Mouse (Mus musculus) gastrocnemius, adult 2 months (tissue): ENCODE results near the gene Hectd3. TPM values are rescaled to one million over a fixed set of nuclear protein-coding genes. Genes with fewer than 3 reads are reported as not detected.

Experiments used
- DNase-seq: peaks from one replicate; pipeline ENCODE4 v3.0.0; 2022
- H3K27ac ChIP-seq: fragments of 200-600 bp; 2 replicates; pipeline ENCODE4 v1.8.1; 2022; ENCODE audit warnings: mild to moderate bottlenecking
- H3K4me3 ChIP-seq: fragments of 200-600 bp; 2 replicates; pipeline ENCODE4 v1.8.1; 2022; ENCODE audit warnings: mild to moderate bottlenecking, moderate library complexity
- CTCF ChIP-seq: fragments of 200-600 bp; IDR thresholded peaks from 2 replicates; pipeline ENCODE4 v1.8.1; 2022; ENCODE audit warnings: antibody characterized with exemption, mild to moderate bottlenecking, moderate library complexity
- intact Hi-C: fragments of 180-260 bp; cut with DNase I; formaldehyde crosslinking; loops from one replicate; pipeline ENCODE4 v1.15.1; 2025
- total RNA-seq, 2 experiments: library from RNA; stranded (reverse); gene quantifications; 2 replicates each; pipeline ENCODE4 v1.2.3; 2021

Gene Hectd3
- total RNA-seq, 2 experiments from 2014 or later, result 13.8 to 15.3 TPM

GRCm38 (mm10) chr4:117019206-117020134 is 24.4 kb downstream of the Hectd3 start, which contains the start of gene Eif2b3:
TSS of gene Eif2b3 (plus strand) at chr4:117019402.
- TF ChIP-seq CTCF, result 0 out of 2 replicates have a peak, but pooled peaks have one; percentile 4
- DNase-seq, result peak; percentile 94
- intact Hi-C loops, result loop anchor here (5.0 kb wide), 1 partner anchor 103 kb away; no protein-coding TSS in a partner anchor
- peak within 1 kb of the TSS; percentile 94 for H3K27ac ChIP-seq
- peak within 1 kb of the TSS; percentile 91 for H3K4me3 ChIP-seq

GRCm38 (mm10) chr4:117023469-117023868 is 28.4 kb downstream of the Hectd3 start:
- H3K27ac ChIP-seq, result no peak overlapping the region
- DNase-seq, result no peak
- intact Hi-C loops, result no loop called here
- H3K4me3 ChIP-seq, result no peak overlapping the region
- no peak for TF ChIP-seq CTCF

GRCm38 (mm10) chr4:117031105-117031504 is 36.0 kb downstream of the Hectd3 start:
- intact Hi-C loops, result no loop called here
- no peak overlapping the region for H3K27ac ChIP-seq
- DNase-seq, result no peak

GRCm38 (mm10) chr4:117039925-117040687 is 45.0 kb downstream of the Hectd3 start:
- Histone ChIP-seq H3K27ac (peak overlapping the region; percentile 77), H3K4me3 (no peak overlapping the region)
- TF ChIP-seq CTCF, result no peak
- intact Hi-C loops, result no loop called here
- DNase-seq, result peak; percentile 53

More at GRCm38 (mm10) chr4:117031105-117031504, 36.0 kb downstream of the Hectd3 start:
- TF ChIP-seq CTCF, result peak; percentile 25
- no peak overlapping the region for H3K4me3 ChIP-seq

- no peak for DNase-seq
- intact Hi-C loops, result no loop called here
- TF ChIP-seq CTCF, result no peak
- Histone ChIP-seq H3K27ac (peak overlapping the region; percentile 77), H3K4me3 (no peak overlapping the region; the same call in 1 of the 2 replicates)
These were observed 45.7 kb downstream of the Hectd3 start for GRCm38 (mm10) chr4:117040791-117041190.

- DNase-seq, result peak; percentile 76
- Histone ChIP-seq H3K4me3 (peak overlapping the region; percentile 14; the same call in 1 of the 2 replicates), H3K27ac (peak overlapping the region; percentile 77)
- no peak for TF ChIP-seq CTCF
- intact Hi-C loops, result no loop called here
These were observed 46.2 kb downstream of the Hectd3 start for GRCm38 (mm10) chr4:117041283-117041721.

- intact Hi-C loops, result no loop called here
- no peak for TF ChIP-seq CTCF
- peak; percentile 31 for DNase-seq
- Histone ChIP-seq H3K27ac (peak overlapping the region; percentile 73), H3K4me3 (no peak overlapping the region)
These were observed 53.7 kb downstream of the Hectd3 start for GRCm38 (mm10) chr4:117048836-117049235.

GRCm38 (mm10) chr4:117049485-117049884 is 54.4 kb downstream of the Hectd3 start:
- Histone ChIP-seq H3K27ac (peak overlapping the region; percentile 73; the same call in 1 of the 2 replicates), H3K4me3 (no peak overlapping the region)
- no peak for DNase-seq
- no peak for TF ChIP-seq CTCF
- intact Hi-C loops, result no loop called here

GRCm38 (mm10) chr4:117052626-117053025 is 57.5 kb downstream of the Hectd3 start:
- Histone ChIP-seq H3K27ac (peak overlapping the region; percentile 46; the same call in 1 of the 2 replicates), H3K4me3 (no peak overlapping the region)
- TF ChIP-seq CTCF, result no peak
- intact Hi-C loops, result no loop called here
- DNase-seq, result peak; percentile 29

- DNase-seq, result no peak
- Histone ChIP-seq H3K4me3 (no peak overlapping the region), H3K27ac (peak overlapping the region; percentile 43; the same call in 1 of the 2 replicates)
- no peak for TF ChIP-seq CTCF
- intact Hi-C loops, result no loop called here
These were observed 58.8 kb downstream of the Hectd3 start for GRCm38 (mm10) chr4:117053956-117054355.

Other genes with a start within 250 kb of the Hectd3 start
- 1 to 10 TPM; 4.1 to 5.4 TPM for gene Toe1, start 187.7 kb upstream of the Hectd3 start, total RNA-seq
- gene Mutyh, start 187.6 kb upstream of the Hectd3 start, total RNA-seq, result 1 to 10 TPM in 1 of 2 experiments, under 1 TPM in 1; 0.87 to 1.8 TPM
- 1 to 10 TPM; 1.5 to 1.9 TPM for gene Hpdl, start 173.6 kb upstream of the Hectd3 start, total RNA-seq
- under 1 TPM in 1 of 2 experiments, not detected in 1; 0.14 TPM for gene Zswim5, start 117.9 kb upstream of the Hectd3 start, total RNA-seq
- gene Urod, start 904 bp upstream of the Hectd3 start, total RNA-seq, result 10 to 100 TPM; 59.1 to 69.1 TPM
- gene Eif2b3, start 24.1 kb downstream of the Hectd3 start, total RNA-seq, result 10 to 100 TPM; 22.2 to 23.2 TPM
- gene Ptch2, start 100.8 kb downstream of the Hectd3 start, total RNA-seq, result under 1 TPM; 0.22 to 0.54 TPM
- gene Btbd19, start 130.4 kb downstream of the Hectd3 start, total RNA-seq, result 1 to 10 TPM; 2.3 to 2.5 TPM
- gene Tctex1d4, start 131.5 kb downstream of the Hectd3 start, total RNA-seq, result not detected
- under 1 TPM; 0.73 to 0.74 TPM for gene Plk3, start 138.6 kb downstream of the Hectd3 start, total RNA-seq
- 100 to 1,000 TPM; 527 to 622 TPM for gene Rps8, start 160.9 kb downstream of the Hectd3 start, total RNA-seq
- gene Kif2c, start 187.3 kb downstream of the Hectd3 start, total RNA-seq, result not detected